Mouse (Mus musculus) megakaryocyte-erythroid progenitor cell, adult 5-6 weeks (primary cell): ENCODE measurements at regions not wholly inside any gene's neighbourhood (a gene's known extent, or its start where the extent isn't known, plus 50 kb on each side); places are given as distances from the start of the nearest gene placed in this dataset.

Source experiments
- ATAC-seq: replicated peaks from 2 replicates; pipeline ENCODE4 v1.8.0; 2016; ENCODE audit warnings: mild to moderate bottlenecking, inconsistent platforms; ENCODE audit not compliant: severe bottlenecking, poor library complexity, low FRiP score, low TSS enrichment

GRCm38 (mm10) chr4:137216908-137217497 lies 60.3 kb upstream of the Wnt4 start:
- no peak for ATAC-seq

GRCm38 (mm10) chr4:137214573-137214972 lies 62.7 kb upstream of the Wnt4 start:
- no peak for ATAC-seq

- ATAC-seq: no peak
These were observed 64.4 kb upstream of the Wnt4 start for GRCm38 (mm10) chr4:137212846-137213245.

- ATAC-seq: no peak
These were observed 65.2 kb upstream of the Wnt4 start for GRCm38 (mm10) chr4:137212106-137212505.

GRCm38 (mm10) chr4:137211288-137211687 lies 66.0 kb upstream of the Wnt4 start:
- ATAC-seq: no peak

GRCm38 (mm10) chr4:137210525-137210924 lies 66.8 kb upstream of the Wnt4 start:
- ATAC-seq: no peak

- no peak for ATAC-seq
These were observed 76.3 kb upstream of the Wnt4 start for GRCm38 (mm10) chr4:137200968-137201367.

- ATAC-seq: no peak
These were observed 76.9 kb upstream of the Wnt4 start for GRCm38 (mm10) chr4:137200426-137200825.

- ATAC-seq: no peak
These were observed 80.8 kb upstream of the Wnt4 start for GRCm38 (mm10) chr4:137196491-137196974.

GRCm38 (mm10) chr4:137194106-137194505 lies 83.2 kb upstream of the Wnt4 start:
- no peak for ATAC-seq

GRCm38 (mm10) chr4:137190625-137191024 lies 86.7 kb upstream of the Wnt4 start:
- ATAC-seq: no peak

GRCm38 (mm10) chr4:137189801-137190200 lies 87.5 kb upstream of the Wnt4 start:
- ATAC-seq: no peak

- ATAC-seq: 0 out of 2 replicates have a peak, but pooled peaks have one; percentile 56
These were observed 88.2 kb upstream of the Wnt4 start for GRCm38 (mm10) chr4:137189058-137189457.

GRCm38 (mm10) chr4:137187592-137187991 lies 89.7 kb upstream of the Wnt4 start:
- ATAC-seq: no peak

- ATAC-seq: no peak
These were observed 90.2 kb upstream of the Wnt4 start for GRCm38 (mm10) chr4:137187051-137187450.

- no peak for ATAC-seq
These were observed 92.3 kb upstream of the Wnt4 start for GRCm38 (mm10) chr4:137185001-137185400.

GRCm38 (mm10) chr4:137183181-137183850 lies 94.0 kb upstream of the Wnt4 start:
- no peak for ATAC-seq

- no peak for ATAC-seq
These were observed 94.7 kb upstream of the Wnt4 start for GRCm38 (mm10) chr4:137182547-137182946.

GRCm38 (mm10) chr4:137181252-137181651 lies 96.0 kb upstream of the Wnt4 start:
- no peak for ATAC-seq

GRCm38 (mm10) chr4:137180083-137180482 lies 97.2 kb upstream of the Wnt4 start:
- peak; percentile 46; the same call in 1 of the 2 replicates for ATAC-seq

- no peak for ATAC-seq
These were observed 98.5 kb upstream of the Wnt4 start for GRCm38 (mm10) chr4:137178833-137179232.
